Mouse (Mus musculus) liver, embryonic 14.5 days (tissue): Measurements from ENCODE around the gene Pcbp2. TPM values are rescaled to one million over a fixed set of nuclear protein-coding genes. Genes with fewer than 3 reads are reported as not detected.
A peak's percentile ranks its signal among the peaks of the same experiment; 100 is the strongest.

ENCODE experiments used
- ATAC-seq: fragments of 200-750 bp; cut with Nextera tagmentation; 2 replicates; pipeline ENCODE4 v1.8.0; 2017; ENCODE audit warnings: moderate number of reproducible peaks, mild to moderate bottlenecking, moderate library complexity; ENCODE audit not compliant: insufficient read depth
- DNase-seq, 3 experiments: peaks; one replicate each; pipeline ENCODE4 v3.0.0-alpha.2; 2012 to 2013; ENCODE audit warnings: low read depth in 3 of 3, low spot score in 3 of 3
- H3K27ac ChIP-seq: fragments of 300-500 bp; sonication (generic); 2 replicates; pipeline ENCODE4 v1.5.1; 2014; ENCODE audit warnings: moderate library complexity, mild to moderate bottlenecking, control low read depth, inconsistent platforms
- H3K27me3 ChIP-seq: fragments of 300-500 bp; sonication (generic); 2 replicates; pipeline ENCODE4 v1.6.1; 2014; ENCODE audit warnings: mild to moderate bottlenecking, low read length, moderate library complexity; ENCODE audit not compliant: control insufficient read depth, insufficient read depth
- H3K36me3 ChIP-seq: fragments of 300-500 bp; sonication (generic); replicated peaks from 2 replicates; pipeline ENCODE4 v1.6.1; 2014; ENCODE audit warnings: low read depth; ENCODE audit not compliant: control insufficient read depth, insufficient read depth
- H3K4me1 ChIP-seq, 2 experiments: fragments of 200-500 bp in 1 of 2; fragments of 300-500 bp in 1 of 2; sonication (generic) in 1 of 2; replicated peaks; 2 replicates each; pipeline ENCODE4 v1.6.1; 2012 to 2014; ENCODE audit warnings: antibody characterized with exemption in 1 of 2, inconsistent platforms in 1 of 2, low read length in 1 of 2; ENCODE audit not compliant: control insufficient read depth in 2 of 2, insufficient read depth in 2 of 2
- H3K4me2 ChIP-seq: fragments of 300-500 bp; sonication (generic); 2 replicates; pipeline ENCODE4 v1.6.1; 2014; ENCODE audit warnings: low read depth, mild to moderate bottlenecking, control low read depth, moderate library complexity
- H3K4me3 ChIP-seq, 2 experiments: fragments of 200-500 bp in 1 of 2; fragments of 300-500 bp in 1 of 2; sonication (generic) in 1 of 2; 2 replicates each; pipeline ENCODE4 v1.5.1; 2012 to 2014; ENCODE audit warnings: low read depth in 2 of 2, low read length in 2 of 2, mild to moderate bottlenecking in 2 of 2, control low read depth in 1 of 2, inconsistent platforms in 1 of 2, moderate library complexity in 1 of 2; ENCODE audit not compliant: insufficient read depth in 1 of 2
- H3K9ac ChIP-seq: fragments of 300-500 bp; sonication (generic); replicated peaks from 2 replicates; pipeline ENCODE4 v1.6.1; 2014; ENCODE audit warnings: mild to moderate bottlenecking, control low read depth, moderate library complexity
- H3K9me3 ChIP-seq: fragments of 300-500 bp; sonication (generic); 2 replicates; pipeline ENCODE4 v1.6.1; 2016; ENCODE audit warnings: low read length, mixed read lengths; ENCODE audit not compliant: control insufficient read depth
- CTCF ChIP-seq: IDR thresholded peaks from 2 replicates; pipeline ENCODE4 v1.5.1; 2016; ENCODE audit warnings: antibody characterized with exemption, low read depth, control low read depth
- EP300 ChIP-seq: IDR thresholded peaks from 2 replicates; pipeline ENCODE4 v1.6.1; 2016; ENCODE audit warnings: antibody characterized with exemption, low read depth
- WGBS: fragments of 180-500 bp; shearing (Covaris S2); extraction: QIAGEN DNeasy Blood & Tissue Kit; methylation state at CpG from one replicate; pipeline ENCODE4 v1.1.7; 2014; ENCODE audit not compliant: insufficient replicate concordance; 5-methylcytosine and 5-hydroxymethylcytosine counted together
- polyA plus RNA-seq, 2 experiments: library from polyadenylated mRNA; depleted of rRNA in 1 of 2; stranded (reverse) in 1 of 2; unstranded in 1 of 2; fragments of >200 nt; fragmentation: Nextera tagmentation in 1 of 2; extraction: Ambion mirVana in 1 of 2; gene quantifications; 2 replicates each; pipeline versions ENCODE4 v1.2.1 to v1.2.3; 2012 to 2014

Gene Pcbp2
- polyA plus RNA-seq, 2 experiments: 93.3 to 221 TPM

DNA sequence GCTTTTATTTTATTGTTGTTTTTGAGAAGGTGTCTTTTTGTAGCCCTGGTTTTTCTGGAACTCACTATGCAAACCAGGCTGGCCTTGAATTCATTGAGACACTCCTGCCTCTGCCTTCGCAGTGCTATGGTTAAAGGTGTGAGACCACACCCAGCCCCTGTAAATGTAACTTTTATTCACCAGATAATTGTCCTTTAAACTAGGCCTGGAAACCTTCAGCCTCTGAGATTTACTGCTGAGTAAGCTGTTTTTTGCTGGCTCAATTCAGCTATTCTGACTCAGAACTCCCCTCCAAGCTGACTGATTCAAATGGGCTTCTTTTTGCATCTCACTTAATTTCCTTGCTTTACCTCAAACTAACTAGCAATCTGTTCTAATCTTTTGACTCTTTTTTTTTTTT lies 43.4 kb upstream of the Pcbp2 start:
- peaks cover 66% of the 10 kb centered on the region for H3K36me3 ChIP-seq
- ATAC-seq: no peak
- WGBS: 81% methylated on average over 1 of the region's 1 CpGs

DNA sequence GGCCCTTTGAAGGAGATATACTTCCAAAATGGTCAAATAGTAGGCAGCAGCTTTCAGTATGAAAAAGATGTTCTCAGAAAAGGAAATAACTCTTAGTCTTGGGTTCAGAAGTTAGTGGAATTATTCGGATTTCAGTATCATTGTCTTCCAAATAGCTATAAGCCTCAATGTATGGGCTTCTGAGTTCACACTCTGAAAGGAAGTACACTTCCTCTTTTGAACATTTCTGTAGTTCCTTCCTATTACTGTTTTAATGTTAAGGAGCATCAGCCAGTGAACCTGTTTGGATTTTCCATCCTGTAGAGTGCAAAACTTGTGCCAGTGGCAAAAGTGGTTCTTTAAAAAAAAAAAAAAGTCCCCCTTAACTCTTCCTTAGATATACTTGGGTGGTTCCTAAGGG lies 38.3 kb upstream of the Pcbp2 start:
- no peak overlapping the region for H3K4me2 ChIP-seq
- H3K36me3 ChIP-seq: peaks cover 51% of the 10 kb centered on the region
- no peaks in the 10 kb centered on the region for H3K9me3 ChIP-seq
- DNase-seq (no peak), ATAC-seq (no peak)
- H3K4me3 ChIP-seq: no peak overlapping the region
- 51% methylated on average over 1 of the region's 1 CpGs for WGBS
- H3K9ac ChIP-seq: no peak overlapping the region
- no peak for TF ChIP-seq CTCF
- TF ChIP-seq EP300: no peak
- no peak overlapping the region for H3K27ac ChIP-seq
- no peaks in the 10 kb centered on the region for H3K27me3 ChIP-seq
- H3K4me1 ChIP-seq: no peaks in the 10 kb centered on the region

More for the DNA sequence above, 43.4 kb upstream of the Pcbp2 start:
- Histone ChIP-seq H3K27ac (no peak overlapping the region), H3K4me3 (no peak overlapping the region), H3K4me1 (no peaks in the 10 kb centered on the region), H3K9me3 (no peaks in the 10 kb centered on the region), H3K27me3 (no peaks in the 10 kb centered on the region), H3K4me2 (no peak overlapping the region), H3K9ac (no peak overlapping the region)
- TF ChIP-seq CTCF: no peak
- no peak for DNase-seq

DNA sequence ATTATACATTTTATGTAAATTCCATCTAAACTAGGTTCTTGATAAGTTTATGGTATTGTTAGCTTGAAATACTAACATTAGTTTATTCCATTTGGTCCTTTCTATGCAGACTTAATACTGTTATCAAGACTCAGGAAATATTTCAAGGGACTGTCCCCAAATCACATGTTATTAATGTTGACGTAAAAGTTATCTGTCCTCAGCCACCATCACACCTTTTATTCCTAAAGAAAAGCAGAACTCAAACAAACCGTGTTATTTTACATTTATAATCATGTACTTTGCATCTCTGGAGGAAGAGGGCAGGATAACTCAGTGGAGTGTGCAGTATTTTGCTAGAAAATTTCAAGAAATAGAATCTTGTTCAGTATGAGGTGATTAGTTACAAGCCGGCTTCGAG lies 37.2 kb upstream of the Pcbp2 start:
- no peaks in the 10 kb centered on the region for H3K4me1 ChIP-seq
- DNase-seq (no peak), ATAC-seq (no peak)
- no peak overlapping the region for H3K4me2 ChIP-seq
- H3K9me3 ChIP-seq: no peaks in the 10 kb centered on the region
- H3K27ac ChIP-seq: no peak overlapping the region
- H3K9ac ChIP-seq: no peak overlapping the region
- TF ChIP-seq CTCF (no peak), EP300 (no peak)
- no peak overlapping the region for H3K4me3 ChIP-seq
- no peaks in the 10 kb centered on the region for H3K27me3 ChIP-seq
- WGBS: 74% methylated on average over 4 of the region's 4 CpGs
- peaks cover 42% of the 10 kb centered on the region for H3K36me3 ChIP-seq

DNA sequence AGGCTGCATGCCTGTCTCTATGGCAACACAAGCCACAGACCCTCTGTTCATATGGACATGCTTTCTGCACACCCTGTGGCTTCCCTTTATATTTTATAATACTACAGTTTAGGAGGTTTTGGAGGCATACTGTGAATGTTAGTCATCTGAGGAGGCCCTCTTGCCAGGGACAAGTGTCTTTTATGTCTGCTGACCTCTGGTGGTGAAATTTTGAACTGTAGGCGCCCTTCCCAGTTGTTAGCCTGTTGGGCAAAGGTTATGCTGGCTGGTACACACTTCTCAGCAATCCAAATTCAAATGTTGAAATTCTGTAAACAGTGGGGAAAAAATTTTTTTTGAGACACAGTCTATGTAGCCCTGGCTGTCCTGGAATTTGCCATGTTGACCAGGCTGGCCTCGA lies 27.8 kb upstream of the Pcbp2 start:
- peak; percentile 85 for TF ChIP-seq CTCF
- no peak for TF ChIP-seq EP300
- Histone ChIP-seq H3K9me3 (no peaks in the 10 kb centered on the region), H3K9ac (no peak overlapping the region), H3K4me2 (no peak overlapping the region), H3K27me3 (no peaks in the 10 kb centered on the region), H3K4me1 (no peaks in the 10 kb centered on the region), H3K27ac (no peak overlapping the region), H3K36me3 (no peaks in the 10 kb centered on the region), H3K4me3 (no peak overlapping the region)
- 41% methylated on average over 2 of the region's 2 CpGs for WGBS
- ATAC-seq (0 out of 2 replicates have a peak, but pooled peaks have one; percentile 30), DNase-seq (peak; percentile 50 to 66 (median 58))

DNA sequence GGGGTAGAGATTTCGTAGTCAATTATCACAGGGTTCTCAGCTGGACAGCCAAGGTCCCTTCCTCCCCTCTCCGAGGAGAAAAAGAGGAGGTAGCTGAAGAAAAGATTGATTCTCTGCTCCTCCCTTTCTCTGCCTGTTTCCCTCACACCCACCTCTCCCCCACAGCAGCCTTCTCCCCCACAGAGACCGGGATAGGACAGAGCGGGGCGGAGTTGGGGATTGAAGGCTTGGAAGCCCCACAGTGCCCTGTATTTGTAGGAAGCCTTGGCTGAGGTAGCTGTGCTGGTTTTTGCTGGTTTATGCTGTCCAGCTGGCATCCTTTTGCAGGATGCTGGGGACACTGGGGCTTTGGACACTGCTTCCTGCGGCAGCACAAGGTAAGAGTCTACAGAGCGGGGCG lies 25.2 kb upstream of the Pcbp2 start, which contains the start of gene Amhr2:
TSS of gene Amhr2 (plus strand) at position 222 of the 400 bp plus-strand sequence.
- Histone ChIP-seq H3K4me2 (no peak within 1 kb of the TSS), H3K36me3 (no peaks in the 10 kb centered on the region), H3K9me3 (no peaks in the 10 kb centered on the region), H3K27ac (no peak within 1 kb of the TSS), H3K9ac (no peak within 1 kb of the TSS), H3K4me1 (no peaks in the 10 kb centered on the region), H3K4me3 (no peak within 1 kb of the TSS), H3K27me3 (no peaks in the 10 kb centered on the region)
- ATAC-seq: no peak
- DNase-seq: no peak
- TF ChIP-seq EP300 (no peak), CTCF (no peak)
- 67% methylated on average over 8 of the region's 8 CpGs for WGBS

DNA sequence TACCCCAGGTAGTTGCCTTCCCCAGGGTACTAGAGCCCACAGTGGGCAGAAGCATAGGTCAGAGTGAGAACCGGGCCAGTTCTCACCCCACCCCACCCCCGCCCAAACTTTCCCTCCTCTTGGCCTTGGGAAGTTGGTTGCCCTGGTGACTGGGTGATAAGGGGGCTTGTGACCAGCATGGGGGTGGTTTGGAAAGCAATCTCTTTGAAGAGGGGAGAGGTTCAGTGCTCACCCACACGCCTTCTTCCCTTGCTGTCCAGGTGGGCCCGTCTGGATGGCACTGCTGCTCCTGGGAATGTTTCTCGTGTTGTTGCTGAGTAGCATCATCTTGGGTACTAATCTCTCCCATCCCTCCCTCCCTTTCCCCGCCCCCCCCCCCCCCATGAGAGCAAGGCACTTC lies 23.9 kb upstream of the Pcbp2 start:
- no peaks in the 10 kb centered on the region for H3K9me3 ChIP-seq
- 19% methylated on average over 5 of the region's 6 CpGs for WGBS
- DNase-seq (no peak), ATAC-seq (no peak)
- H3K4me2 ChIP-seq: no peak overlapping the region
- no peak overlapping the region for H3K27ac ChIP-seq
- peaks cover 0 to 2% of the 10 kb centered on the region in 2 experiments; a peak in 3 of 4 replicates for H3K4me1 ChIP-seq
- H3K36me3 ChIP-seq: no peaks in the 10 kb centered on the region
- H3K27me3 ChIP-seq: no peaks in the 10 kb centered on the region
- H3K9ac ChIP-seq: no peak overlapping the region
- H3K4me3 ChIP-seq: no peak overlapping the region
- no peak for TF ChIP-seq EP300
